Mouse (Mus musculus) kidney, adult 11 months (tissue): ENCODE results near the gene Pfkfb4.

ENCODE experiments used
- DNase-seq: peaks from one replicate; pipeline ENCODE4 v3.0.0; 2022

Gene Pfkfb4

GRCm38 (mm10) chr9:108998287-108999166, 6.9 kb downstream of the Pfkfb4 start:
- DNase-seq = no peak

GRCm38 (mm10) chr9:108999167-108999526, 7.6 kb downstream of the Pfkfb4 start:
- DNase-seq = no peak

GRCm38 (mm10) chr9:109000726-109001125, 9.1 kb downstream of the Pfkfb4 start:
- peak; percentile 50 for DNase-seq

GRCm38 (mm10) chr9:109003201-109003600, 11.6 kb downstream of the Pfkfb4 start:
- DNase-seq = no peak

- DNase-seq = no peak
Measured at GRCm38 (mm10) chr9:109007025-109007780, 15.6 kb downstream of the Pfkfb4 start.

GRCm38 (mm10) chr9:109008081-109008480, 16.5 kb downstream of the Pfkfb4 start:
- DNase-seq = no peak

GRCm38 (mm10) chr9:109008994-109009635, 17.5 kb downstream of the Pfkfb4 start:
- no peak for DNase-seq

GRCm38 (mm10) chr9:109009636-109010315, 18.2 kb downstream of the Pfkfb4 start:
- DNase-seq = no peak

- DNase-seq = no peak
Measured at GRCm38 (mm10) chr9:109010316-109010690, 18.7 kb downstream of the Pfkfb4 start.

- DNase-seq = no peak
Measured at GRCm38 (mm10) chr9:109015397-109015796, 23.8 kb downstream of the Pfkfb4 start.

- no peak for DNase-seq
Measured at GRCm38 (mm10) chr9:109016973-109017604, 25.5 kb downstream of the Pfkfb4 start.

GRCm38 (mm10) chr9:109021428-109021827, 29.9 kb downstream of the Pfkfb4 start:
- DNase-seq = no peak

GRCm38 (mm10) chr9:109022866-109023685, 31.5 kb downstream of the Pfkfb4 start:
- DNase-seq = no peak

- DNase-seq = no peak
Measured at GRCm38 (mm10) chr9:109027521-109027920, 35.9 kb downstream of the Pfkfb4 start.

- no peak for DNase-seq
Measured at GRCm38 (mm10) chr9:109028421-109028820, 36.8 kb downstream of the Pfkfb4 start.

GRCm38 (mm10) chr9:109028919-109029318, 37.3 kb downstream of the Pfkfb4 start:
- DNase-seq = no peak

GRCm38 (mm10) chr9:109030312-109030711, 38.7 kb downstream of the Pfkfb4 start:
- no peak for DNase-seq

GRCm38 (mm10) chr9:109031001-109031400, 39.4 kb downstream of the Pfkfb4 start:
- no peak for DNase-seq

- no peak for DNase-seq
Measured at GRCm38 (mm10) chr9:109031686-109032085, 40.1 kb downstream of the Pfkfb4 start.

GRCm38 (mm10) chr9:109032435-109032834, 40.9 kb downstream of the Pfkfb4 start:
- DNase-seq = no peak

GRCm38 (mm10) chr9:109038086-109038895, 46.7 kb downstream of the Pfkfb4 start, which contains the start of gene Shisa5:
Shisa5 (plus strand) TSS chr9:109038565.
- DNase-seq = peak; percentile 70
